Mouse (Mus musculus): ENCODE measurements around the gene Ambn.
"Not testable (repeated sequence)": the region's sequence is repeated elsewhere in the genome, so short reads cannot be mapped to it uniquely, and the experiment has no call there.

Gene Ambn

GRCm38 (mm10) chr5:88455691-88456090 lies at the start of gene Ambn:
Ambn (plus strand) TSS chr5:88455991.
- no peak for DNase-seq

- no peak for DNase-seq
Observed at GRCm38 (mm10) chr5:88420319-88421065, 35.3 kb upstream of the Ambn start.

- not testable (repeated sequence) for DNase-seq
Observed at GRCm38 (mm10) chr5:88424892-88425291, 30.9 kb upstream of the Ambn start.

- no peak for DNase-seq
Observed at GRCm38 (mm10) chr5:88426753-88427152, 29.0 kb upstream of the Ambn start.

- DNase-seq: no peak
Observed at GRCm38 (mm10) chr5:88467471-88467870, 11.7 kb downstream of the Ambn start.

- no peak for DNase-seq
Observed at GRCm38 (mm10) chr5:88468807-88469704, 13.3 kb downstream of the Ambn start.

- DNase-seq: no peak
Observed at GRCm38 (mm10) chr5:88487675-88488074, 31.9 kb downstream of the Ambn start, which contains the start of gene Enam. Enam (plus strand) TSS chr5:88487975.

- no peak for DNase-seq
Observed at GRCm38 (mm10) chr5:88489004-88489403, 33.2 kb downstream of the Ambn start.

GRCm38 (mm10) chr5:88491111-88491510 lies 35.3 kb downstream of the Ambn start:
- no peak for DNase-seq

- DNase-seq: no peak
Observed at GRCm38 (mm10) chr5:88499781-88500180, 44.0 kb downstream of the Ambn start.

GRCm38 (mm10) chr5:88508555-88508954 lies 52.8 kb downstream of the Ambn start:
- no peak for DNase-seq

GRCm38 (mm10) chr5:88508990-88509389 lies 53.2 kb downstream of the Ambn start:
- DNase-seq: no peak

All from lung, postnatal 10 days (tissue).